Mouse (Mus musculus) left cerebral cortex, postnatal 14 days (tissue): ENCODE results near the gene Tbrg4. TPM values are rescaled to one million over a fixed set of nuclear protein-coding genes. Genes with fewer than 3 reads are reported as not detected.

ENCODE experiments used
- total RNA-seq, 2 experiments: library from RNA; stranded (reverse); gene quantifications; 2 replicates each; pipeline ENCODE4 v1.2.3; 2021

Tbrg4 gene
- total RNA-seq, 2 experiments from 2014 or later = 46.4 to 47.9 TPM

Other genes starting within 250 kb of the Tbrg4 start
- gene Zmiz2, start 237.0 kb downstream of the Tbrg4 start, total RNA-seq = 100 to 1,000 TPM; 202 to 213 TPM
- gene Ppia, start 210.6 kb downstream of the Tbrg4 start, total RNA-seq = 1,000 to 10,000 TPM; 2,019 to 2,143 TPM
- 10 to 100 TPM; 29.5 to 34.4 TPM for gene H2afv, start 181.6 kb downstream of the Tbrg4 start, total RNA-seq
- gene Purb, start 150.2 kb downstream of the Tbrg4 start, total RNA-seq = 100 to 1,000 TPM; 300 to 303 TPM
- gene Myo1g, start 105.1 kb downstream of the Tbrg4 start, total RNA-seq = under 1 TPM; 0.40 to 0.68 TPM
- gene Ccm2, start 79.2 kb downstream of the Tbrg4 start, total RNA-seq = 10 to 100 TPM; 54.3 to 54.4 TPM
- gene Nacad, start 20.0 kb downstream of the Tbrg4 start, total RNA-seq = 10 to 100 TPM; 59.0 to 61.0 TPM
- gene Wap, start 12.6 kb upstream of the Tbrg4 start, total RNA-seq = not detected
- gene Ramp3, start 32.5 kb upstream of the Tbrg4 start, total RNA-seq = 10 to 100 TPM; 35.4 to 40.1 TPM
- gene Gm11983, start 211.6 kb upstream of the Tbrg4 start, total RNA-seq = not detected